Mouse (Mus musculus) fibroblast of lung, adult 2 months (primary cell): Measurements from ENCODE around the gene Klhl33.
"Not testable (repeated sequence)": the region's sequence is repeated elsewhere in the genome, so short reads cannot be mapped to it uniquely, and the experiment has no call there.

Experiments
- DNase-seq: peaks from one replicate; pipeline ENCODE4 v3.0.0-alpha.2; 2011; ENCODE audit warnings: low read depth

The Klhl33 gene

GRCm38 (mm10) chr14:50897374-50897765 is at the start of gene Klhl33:
Klhl33 (minus strand) TSS chr14:50897507.
- DNase-seq = peak; percentile 25

GRCm38 (mm10) chr14:50945526-50945925 is 48.2 kb upstream of the Klhl33 start:
- not testable (repeated sequence) for DNase-seq

GRCm38 (mm10) chr14:50945081-50945480 is 47.8 kb upstream of the Klhl33 start:
- DNase-seq = not testable (repeated sequence)

- DNase-seq = not testable (repeated sequence)
Measured at GRCm38 (mm10) chr14:50944668-50945033, 47.3 kb upstream of the Klhl33 start.

- peak; percentile 93 for DNase-seq
Measured at GRCm38 (mm10) chr14:50943932-50944667, 46.8 kb upstream of the Klhl33 start, which contains the start of gene Gm49342. Gm49342 (plus strand) TSS chr14:50944517.

- no peak for DNase-seq
Measured at GRCm38 (mm10) chr14:50938940-50939339, 41.6 kb upstream of the Klhl33 start.

- no peak for DNase-seq
Measured at GRCm38 (mm10) chr14:50938119-50938908, 41.0 kb upstream of the Klhl33 start.

GRCm38 (mm10) chr14:50936649-50937048 is 39.3 kb upstream of the Klhl33 start:
- no peak for DNase-seq

GRCm38 (mm10) chr14:50931493-50932020 is 34.2 kb upstream of the Klhl33 start:
- no peak for DNase-seq

- DNase-seq = peak; percentile 99
Measured at GRCm38 (mm10) chr14:50930754-50931492, 33.6 kb upstream of the Klhl33 start, which contains the start of the genes Pip4p1 and Pnp. Pip4p1 (minus strand) TSS chr14:50930856. Pnp (plus strand) TSS chr14:50931082.

GRCm38 (mm10) chr14:50930377-50930753 is 33.1 kb upstream of the Klhl33 start:
- no peak for DNase-seq

- DNase-seq = no peak
Measured at GRCm38 (mm10) chr14:50929951-50930350, 32.6 kb upstream of the Klhl33 start.

- no peak for DNase-seq
Measured at GRCm38 (mm10) chr14:50927366-50927765, 30.1 kb upstream of the Klhl33 start.

- DNase-seq = no peak
Measured at GRCm38 (mm10) chr14:50925111-50925920, 28.0 kb upstream of the Klhl33 start.

GRCm38 (mm10) chr14:50924281-50925064 is 27.2 kb upstream of the Klhl33 start, which contains the start of the genes Osgep and Apex1:
Osgep (minus strand) TSS chr14:50924893.
Apex1 (plus strand) TSS chr14:50924968.
- DNase-seq = peak; percentile 97

GRCm38 (mm10) chr14:50923437-50923836 is 26.1 kb upstream of the Klhl33 start:
- not testable (repeated sequence) for DNase-seq

GRCm38 (mm10) chr14:50911356-50911755 is 14.0 kb upstream of the Klhl33 start:
- no peak for DNase-seq

- no peak for DNase-seq
Measured at GRCm38 (mm10) chr14:50908126-50908525, 10.8 kb upstream of the Klhl33 start.

GRCm38 (mm10) chr14:50905327-50905726 is 8.0 kb upstream of the Klhl33 start:
- not testable (repeated sequence) for DNase-seq

- no peak for DNase-seq
Measured at GRCm38 (mm10) chr14:50904828-50905129, 7.5 kb upstream of the Klhl33 start.
